Mouse (Mus musculus): ENCODE measurements at regions not wholly inside any gene's neighbourhood (a gene's known extent, or its start where the extent isn't known, plus 50 kb on each side); places are given as distances from the start of the nearest gene placed in this dataset.

- intact Hi-C loops (cut with DNase I): no loop called here
- no peak for DNase-seq
Measured at GRCm38 (mm10) chr5:106066706-106067105, 190.3 kb downstream of the Zfp326 start.

GRCm38 (mm10) chr5:106064366-106064765, 188.0 kb downstream of the Zfp326 start:
- intact Hi-C loops (cut with DNase I): no loop called here
- DNase-seq: no peak

DNA sequence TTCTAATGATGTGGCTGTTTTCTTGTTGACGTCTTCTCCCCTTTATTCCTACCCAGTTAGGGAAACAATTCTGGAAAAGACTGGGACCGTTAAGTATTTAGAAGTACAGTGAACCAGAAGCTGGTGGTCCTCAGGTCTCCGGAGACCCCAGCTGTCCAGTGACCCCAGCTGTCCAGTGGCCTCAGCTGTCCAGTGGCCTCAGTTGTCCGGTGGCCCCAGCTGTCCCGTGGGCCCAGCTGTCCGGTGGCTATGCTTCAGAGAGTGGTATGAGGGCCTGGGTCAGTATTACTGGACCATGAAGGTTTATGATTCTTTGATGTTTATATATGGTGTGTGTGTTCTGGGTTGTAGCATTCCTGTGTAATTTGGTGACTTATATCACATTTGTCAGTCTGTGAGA, 186.6 kb downstream of the Zfp326 start:
- DNase-seq: no peak
- intact Hi-C loops (cut with DNase I): no loop called here

DNA sequence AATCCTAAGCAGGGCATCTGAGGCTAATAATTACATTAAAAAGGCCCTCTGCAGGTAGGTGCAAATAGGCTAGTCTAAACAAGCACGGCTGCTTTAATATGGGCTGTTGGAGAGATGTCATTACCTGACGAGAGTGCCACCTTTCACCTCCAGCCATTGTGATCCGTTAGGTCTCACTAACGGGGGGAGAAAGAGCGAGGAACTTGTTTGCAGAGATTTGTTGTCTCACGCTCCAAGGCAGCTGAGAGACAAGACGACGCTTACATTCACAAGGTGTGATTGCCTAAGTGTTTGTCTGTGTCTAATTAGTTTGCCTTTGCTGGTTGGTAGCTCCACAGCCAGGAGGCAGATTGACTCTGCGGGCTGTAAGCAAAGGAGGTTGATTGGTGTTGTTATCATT, 180.3 kb downstream of the Zfp326 start:
- DNase-seq: no peak
- intact Hi-C loops (cut with DNase I): no loop called here

GRCm38 (mm10) chr5:106055221-106055620, 178.9 kb downstream of the Zfp326 start:
- no peak for DNase-seq
- intact Hi-C loops (cut with DNase I): no loop called here

- DNase-seq: peak; percentile 51
- intact Hi-C loops (cut with DNase I): no loop called here
Measured at GRCm38 (mm10) chr5:106051026-106051425, 174.7 kb downstream of the Zfp326 start.

GRCm38 (mm10) chr5:106044878-106045585, 168.7 kb downstream of the Zfp326 start:
- intact Hi-C loops (cut with DNase I): no loop called here
- peak; percentile 19 for DNase-seq

DNA sequence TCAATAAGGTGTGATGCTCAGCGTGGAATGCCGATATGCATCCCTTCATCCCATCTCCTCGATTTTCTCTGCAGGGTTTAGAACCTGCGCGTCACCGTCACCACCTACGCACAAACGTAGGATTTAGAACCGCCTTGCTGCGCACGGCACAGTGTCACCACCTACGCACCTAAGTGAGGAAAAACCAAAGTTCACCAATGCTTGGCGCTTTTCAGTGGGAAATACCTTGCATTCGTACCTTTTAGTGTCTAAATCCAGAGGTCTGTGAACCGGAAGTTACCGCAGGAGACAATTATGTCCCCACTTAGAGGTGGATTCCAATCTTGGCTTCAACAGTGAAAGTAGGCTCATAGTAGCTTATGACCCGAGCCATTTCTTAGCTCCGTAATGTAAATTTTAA, 162.0 kb downstream of the Zfp326 start:
- intact Hi-C loops (cut with DNase I): no loop called here
- no peak for DNase-seq

DNA sequence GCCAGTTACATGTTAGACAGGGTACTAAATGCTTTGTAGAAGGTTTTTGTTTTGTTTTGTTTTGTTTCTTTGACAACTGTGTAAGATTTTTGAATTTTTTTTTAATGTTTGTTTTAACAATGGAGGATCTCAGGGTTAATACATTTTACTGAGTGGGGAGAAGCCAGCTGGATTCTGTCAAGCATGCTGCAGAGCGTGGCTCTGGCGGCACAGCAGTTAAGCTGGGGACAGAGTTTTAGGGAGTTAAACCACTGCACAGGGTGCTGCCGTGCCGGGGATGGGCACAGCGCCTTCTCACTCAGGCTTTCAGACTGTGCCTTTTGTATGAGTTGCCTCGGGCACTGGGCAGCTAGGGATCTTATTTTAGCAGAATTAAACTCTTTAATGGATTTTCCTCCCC, 159.8 kb downstream of the Zfp326 start:
- intact Hi-C loops (cut with DNase I): no loop called here
- no peak for DNase-seq

DNA sequence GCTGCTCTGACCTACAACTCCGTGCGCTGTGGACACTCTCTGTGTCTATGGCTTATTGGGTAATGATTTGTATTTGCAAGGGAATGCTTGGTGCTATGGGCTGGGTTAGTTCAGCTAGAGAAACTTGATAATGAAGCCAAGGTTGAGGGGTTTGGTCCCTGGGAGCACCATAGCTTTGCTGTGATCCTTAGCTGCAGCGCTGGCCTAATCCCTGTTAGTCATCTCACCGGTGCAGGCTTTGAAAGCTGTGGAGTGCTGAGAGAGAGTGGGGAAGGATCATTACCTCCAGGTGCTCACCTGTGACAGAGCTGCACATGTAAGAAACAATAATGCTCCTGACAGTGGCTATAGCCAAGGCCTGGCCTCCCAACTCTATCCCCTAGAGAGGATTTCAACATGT, 156.6 kb downstream of the Zfp326 start:
- DNase-seq: no peak
- intact Hi-C loops (cut with DNase I): no loop called here

GRCm38 (mm10) chr5:106026861-106027260, 150.5 kb downstream of the Zfp326 start:
- DNase-seq: no peak
- intact Hi-C loops (cut with DNase I): no loop called here

- intact Hi-C loops (cut with DNase I): loop anchor here (5.0 kb wide), 1 partner anchor 453 kb away; the partner anchor contains the start of gene Barhl2
- DNase-seq: no peak
Measured at GRCm38 (mm10) chr5:106004292-106004917, 128.0 kb downstream of the Zfp326 start.

- no peak for DNase-seq
- intact Hi-C loops (cut with DNase I): loop anchor here (5.0 kb wide), 1 partner anchor 454 kb away; the partner anchor contains the start of gene Barhl2
Measured at GRCm38 (mm10) chr5:106003321-106004291, 127.2 kb downstream of the Zfp326 start.

GRCm38 (mm10) chr5:106002330-106002729, 126.0 kb downstream of the Zfp326 start:
- intact Hi-C loops (cut with DNase I): loop anchor here (5.0 kb wide), 1 partner anchor 455 kb away; the partner anchor contains the start of gene Barhl2
- peak; percentile 36 for DNase-seq

DNA sequence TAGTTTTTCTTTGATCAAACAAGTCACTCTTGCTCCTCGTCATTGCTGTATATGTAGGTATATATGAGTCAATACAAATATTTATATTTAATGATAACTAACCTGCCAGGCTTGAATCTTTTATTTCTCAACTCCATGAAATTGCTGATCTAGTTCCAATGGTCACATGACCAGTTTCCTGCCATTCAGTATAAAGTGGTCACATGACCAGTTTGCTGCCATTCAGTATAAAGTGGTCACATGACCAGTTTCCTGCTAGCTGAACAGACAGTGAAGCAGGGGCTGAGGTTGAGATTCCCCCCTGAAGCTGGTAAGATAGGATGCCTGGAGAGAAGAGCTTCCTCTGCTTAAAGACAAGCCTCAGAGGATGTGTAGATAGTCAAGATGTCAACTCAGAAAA, 117.9 kb downstream of the Zfp326 start:
- intact Hi-C loops (cut with DNase I): no loop called here
- no peak for DNase-seq

DNA sequence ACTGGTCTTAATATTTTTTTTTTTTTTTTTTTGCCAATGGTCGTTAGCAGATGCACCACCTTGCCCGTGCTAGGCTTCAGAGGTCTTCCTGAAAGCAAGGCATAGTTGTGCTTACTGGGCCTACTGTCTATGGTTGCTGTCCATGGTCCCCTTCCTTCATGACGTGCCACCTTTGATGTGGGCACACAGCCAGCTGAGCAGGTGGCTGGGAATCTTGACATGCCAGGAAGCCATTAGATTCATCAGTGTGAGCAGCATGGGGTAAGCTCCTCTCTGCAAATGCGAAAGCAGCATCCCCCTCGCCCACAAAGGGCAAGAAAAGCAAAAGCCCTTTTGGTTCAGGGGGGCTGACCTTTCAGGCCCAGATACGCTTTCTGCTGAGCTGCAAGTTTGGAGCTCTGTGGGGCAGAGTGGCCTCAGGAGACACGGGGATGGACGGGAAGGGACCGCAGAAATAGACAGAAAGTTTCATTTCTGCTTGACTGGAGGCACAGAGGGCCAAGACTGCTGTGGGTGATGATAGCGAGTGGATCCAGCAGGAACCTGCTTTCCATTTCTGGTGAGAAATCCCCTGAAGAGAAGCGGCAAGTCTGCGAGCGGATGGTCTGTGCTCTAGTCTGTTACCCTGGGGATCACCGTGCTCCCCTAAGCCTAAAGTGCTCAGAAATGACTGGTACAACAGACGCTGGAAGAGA, 116.8 kb downstream of the Zfp326 start:
- intact Hi-C loops (cut with DNase I): no loop called here
- peak; percentile 92 for DNase-seq

GRCm38 (mm10) chr5:105990777-105991176, 114.4 kb downstream of the Zfp326 start:
- intact Hi-C loops (cut with DNase I): no loop called here

GRCm38 (mm10) chr5:105986401-105986800, 110.0 kb downstream of the Zfp326 start:
- intact Hi-C loops (cut with DNase I): no loop called here
- DNase-seq: peak; percentile 68

More at GRCm38 (mm10) chr5:105990777-105991176, 114.4 kb downstream of the Zfp326 start:
- DNase-seq: no peak

DNA sequence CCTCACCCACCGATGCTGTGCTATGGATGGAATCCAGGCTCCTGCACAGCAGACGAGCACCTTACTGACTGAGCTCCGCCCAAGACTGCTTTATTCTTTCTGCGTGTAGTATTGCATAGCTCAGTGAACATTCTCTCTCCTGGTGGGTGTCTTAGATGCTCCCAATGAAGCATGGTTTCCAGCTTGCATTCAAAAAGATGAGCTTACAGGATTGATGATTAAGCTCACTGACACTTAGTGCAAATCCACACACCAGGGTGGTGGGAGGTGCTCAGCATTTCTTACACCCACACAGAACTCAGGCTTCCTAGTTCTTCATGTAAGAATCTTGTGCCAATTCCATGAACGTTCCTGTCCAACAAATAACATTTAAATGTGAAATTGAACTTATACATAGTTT, 106.8 kb downstream of the Zfp326 start:
- intact Hi-C loops (cut with DNase I): no loop called here
- DNase-seq: no peak

DNA sequence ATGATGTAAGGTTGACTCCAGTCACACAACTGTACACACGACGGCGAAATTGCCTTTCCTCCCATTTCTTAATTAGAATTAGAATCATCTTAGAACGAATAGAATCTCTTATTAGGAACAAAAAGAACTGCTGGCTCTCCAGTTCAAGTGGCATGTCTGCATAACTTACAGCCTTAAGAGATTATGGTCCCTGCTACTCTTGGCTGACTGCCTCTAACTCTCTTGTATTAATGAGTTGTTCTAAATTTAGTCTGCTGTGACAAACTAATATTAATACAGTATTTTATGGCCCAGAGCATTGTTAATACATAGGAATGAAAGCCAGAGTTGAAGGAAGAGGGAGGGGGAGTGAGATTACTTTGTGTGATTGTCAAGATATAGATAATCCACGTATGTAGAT, 100.4 kb downstream of the Zfp326 start:
- intact Hi-C loops (cut with DNase I): no loop called here
- DNase-seq: no peak

DNA sequence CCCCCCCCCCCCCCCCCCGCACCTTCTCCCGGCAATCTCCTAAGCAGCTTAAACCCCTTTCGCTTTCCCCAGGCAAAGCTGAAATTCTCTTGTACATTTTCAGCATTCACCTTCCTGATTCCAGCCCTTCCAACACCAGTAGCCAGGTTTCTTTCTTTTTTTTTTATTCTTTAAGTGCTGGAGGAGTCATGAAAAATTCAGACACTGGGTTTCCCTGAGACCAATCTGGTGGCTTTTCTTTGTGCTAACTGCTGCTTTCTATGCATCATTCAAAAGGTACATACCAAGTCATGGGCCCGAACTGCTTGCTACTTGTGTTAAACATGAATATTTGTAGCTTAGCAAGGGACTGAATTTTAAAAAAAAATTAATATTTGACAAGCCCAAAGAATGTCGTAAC, 99.7 kb downstream of the Zfp326 start:
- intact Hi-C loops (cut with DNase I): no loop called here
- DNase-seq: no peak
